Mouse (Mus musculus) activated CD4-positive, CD25-positive, alpha-beta regulatory T cell, adult 4 months (primary cell): ENCODE data around the gene Nceh1. TPM values are rescaled to one million over a fixed set of nuclear protein-coding genes. Genes with fewer than 3 reads are reported as not detected.
A peak's percentile ranks its signal among the peaks of the same experiment; 100 is the strongest.

Experiments used
- ATAC-seq: one replicate; pipeline ENCODE4 v1.8.0; 2017
- polyA plus RNA-seq, 2 experiments: library from polyadenylated mRNA; unstranded; fragments of 100-300 nt; shearing (Covaris generic); gene quantifications; one replicate each; pipeline ENCODE4 v1.2.1; 2017

The Nceh1 gene
- polyA plus RNA-seq, 2 experiments from 2014 or later = 21.1 to 21.5 TPM

- ATAC-seq = no peak
These were observed 9.1 kb downstream of the Nceh1 start for GRCm38 (mm10) chr3:27191856-27192255.

GRCm38 (mm10) chr3:27193844-27194317 is 11.1 kb downstream of the Nceh1 start:
- ATAC-seq = peak; percentile 32

- ATAC-seq = no peak
These were observed 12.4 kb downstream of the Nceh1 start for GRCm38 (mm10) chr3:27195153-27195552.

- no peak for ATAC-seq
These were observed 12.9 kb downstream of the Nceh1 start for GRCm38 (mm10) chr3:27195573-27196227.

- ATAC-seq = no peak
These were observed 13.8 kb downstream of the Nceh1 start for GRCm38 (mm10) chr3:27196529-27196928.

GRCm38 (mm10) chr3:27197816-27198215 is 15.1 kb downstream of the Nceh1 start:
- no peak for ATAC-seq

- ATAC-seq = no peak
These were observed 16.4 kb downstream of the Nceh1 start for GRCm38 (mm10) chr3:27199120-27199519.

- ATAC-seq = no peak
These were observed 19.1 kb downstream of the Nceh1 start for GRCm38 (mm10) chr3:27201728-27202411.

- ATAC-seq = no peak
These were observed 22.3 kb downstream of the Nceh1 start for GRCm38 (mm10) chr3:27205068-27205467.

GRCm38 (mm10) chr3:27205514-27206220 is 22.9 kb downstream of the Nceh1 start:
- ATAC-seq = no peak

- no peak for ATAC-seq
These were observed 23.4 kb downstream of the Nceh1 start for GRCm38 (mm10) chr3:27206221-27206560.

GRCm38 (mm10) chr3:27206577-27206976 is 23.8 kb downstream of the Nceh1 start:
- ATAC-seq = no peak

GRCm38 (mm10) chr3:27209707-27210106 is 26.9 kb downstream of the Nceh1 start:
- peak; percentile 64 for ATAC-seq

- ATAC-seq = peak; percentile 59
These were observed 27.5 kb downstream of the Nceh1 start for GRCm38 (mm10) chr3:27210271-27210670.

- no peak for ATAC-seq
These were observed 31.5 kb downstream of the Nceh1 start for GRCm38 (mm10) chr3:27214016-27214816.

GRCm38 (mm10) chr3:27217331-27217730 is 34.6 kb downstream of the Nceh1 start:
- no peak for ATAC-seq

GRCm38 (mm10) chr3:27218604-27219003 is 35.8 kb downstream of the Nceh1 start:
- ATAC-seq = no peak

- ATAC-seq = no peak
These were observed 39.3 kb downstream of the Nceh1 start for GRCm38 (mm10) chr3:27222052-27222451.

- no peak for ATAC-seq
These were observed 39.7 kb downstream of the Nceh1 start for GRCm38 (mm10) chr3:27222488-27222887.

GRCm38 (mm10) chr3:27227629-27228453 is 45.1 kb downstream of the Nceh1 start:
- ATAC-seq = no peak

GRCm38 (mm10) chr3:27228530-27229309 is 46.0 kb downstream of the Nceh1 start:
- ATAC-seq = no peak
